ENCODE assay signal across 23 mouse cellular contexts in the genomic region with DNA sequence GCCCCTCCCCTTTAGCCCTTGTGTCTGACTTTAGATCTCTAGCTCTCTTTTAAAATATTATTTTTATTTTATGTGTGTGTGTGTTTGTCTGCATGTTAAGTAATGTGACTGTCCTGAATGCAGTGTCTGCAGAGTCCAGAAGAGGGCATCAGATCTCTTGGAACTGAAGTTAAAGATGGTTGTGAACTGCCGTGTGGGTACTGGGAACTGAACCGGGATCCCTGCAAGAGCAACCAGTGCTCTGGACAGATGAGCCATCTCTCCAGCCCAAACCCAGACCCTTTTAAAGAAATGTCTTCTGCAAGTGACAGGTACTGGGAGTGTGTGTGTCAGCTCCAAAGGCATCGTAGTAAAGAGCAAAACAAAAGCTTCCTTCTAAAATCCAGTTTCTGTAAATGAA. TPM values are rescaled to one million over a fixed set of nuclear protein-coding genes. Genes with fewer than 3 reads are reported as not detected.
"Had no signal": no experiment of that assay in that cellular context is flagged by ENCODE, and none has a peak within 500 bp of the region (broad histone marks: within the 10 kb centered on the region; RNA-seq: fewer than 3 reads in every experiment).

No protein-coding gene starts in this region.

- H3K27ac ChIP-seq: gastrocnemius, adult 2 months; heart, adult 2 months; heart, embryonic 13.5 days; heart, embryonic 15.5 days; hindbrain, embryonic 10.5 days; hindbrain, embryonic 12.5 days; hindbrain, embryonic 14.5 days; left cerebral cortex, adult 2 months; limb, embryonic 13.5 days; limb, embryonic 15.5 days; liver, embryonic 12.5 days; liver, embryonic 14.5 days had no signal

- H3K9me3 ChIP-seq: heart, embryonic 13.5 days; heart, embryonic 15.5 days; hindbrain, embryonic 10.5 days; hindbrain, embryonic 12.5 days; limb, embryonic 15.5 days had no signal

- H3K9ac ChIP-seq: heart, embryonic 13.5 days; heart, embryonic 15.5 days; hindbrain, embryonic 12.5 days; hindbrain, embryonic 14.5 days; limb, embryonic 13.5 days; limb, embryonic 15.5 days; liver, embryonic 12.5 days; liver, embryonic 14.5 days had no signal

- DNase-seq: gastrocnemius, adult 2 months; gastrocnemius, postnatal 10 days; gastrocnemius, postnatal 25 days; heart, adult 2 months; heart, postnatal 14 days; heart, postnatal 4 days; kidney, adult 11 months; kidney, adult 8-10 months; kidney, postnatal 10 days; kidney, postnatal 25 days; kidney, postnatal 4 days; left cerebral cortex, postnatal 4 days had no signal

- H3K36me3 ChIP-seq: heart, embryonic 13.5 days; heart, embryonic 15.5 days; hindbrain, embryonic 10.5 days; hindbrain, embryonic 12.5 days; limb, embryonic 13.5 days; limb, embryonic 15.5 days; liver, embryonic 12.5 days had no signal

- H3K27me3 ChIP-seq: heart, embryonic 13.5 days; heart, embryonic 15.5 days; hindbrain, embryonic 12.5 days; limb, embryonic 13.5 days; limb, embryonic 15.5 days; liver, embryonic 12.5 days had no signal

- H3K4me3 ChIP-seq: gastrocnemius, adult 2 months; heart, adult 2 months; heart, embryonic 13.5 days; heart, embryonic 15.5 days; hindbrain, embryonic 10.5 days; hindbrain, embryonic 12.5 days; left cerebral cortex, adult 2 months; limb, embryonic 13.5 days; limb, embryonic 15.5 days; liver, embryonic 12.5 days had no signal

- H3K4me1 ChIP-seq: heart, embryonic 15.5 days; liver, embryonic 12.5 days had no signal

RNA-seq across cellular contexts. Expression of gene Acsbg1, which starts 4.4 kb away (rescaled TPM):
- total RNA-seq: granulocyte monocyte progenitor cell, adult 5-6 weeks had no signal
- polyA plus RNA-seq: heart, embryonic 15.5 days had no signal
